Mouse (Mus musculus) C2C12 (cell line): Measurements from ENCODE around the gene Helz. TPM values are rescaled to one million over a fixed set of nuclear protein-coding genes. Genes with fewer than 3 reads are reported as not detected.
"Not testable (repeated sequence)": the region's sequence is repeated elsewhere in the genome, so short reads cannot be mapped to it uniquely, and the experiment has no call there.

Experiments
- H3K27me3 ChIP-seq: one replicate; pipeline ENCODE4 v1.6.1; 2011; ENCODE audit not compliant: control insufficient read depth, insufficient read depth, insufficient read length
- H3K36me3 ChIP-seq: one replicate; pipeline ENCODE4 v1.6.1; 2011; ENCODE audit not compliant: control insufficient read depth, insufficient read depth
- H3K4me3 ChIP-seq: one replicate; pipeline ENCODE4 v1.5.1; 2011; ENCODE audit warnings: mild to moderate bottlenecking, control low read depth; ENCODE audit not compliant: poor library complexity, insufficient read depth, severe bottlenecking
- H3K79me2 ChIP-seq: one replicate; pipeline ENCODE4 v1.6.1; 2011; ENCODE audit not compliant: control insufficient read depth, insufficient read depth
- H3K79me3 ChIP-seq: one replicate; pipeline ENCODE4 v1.6.1; 2011; ENCODE audit warnings: low read depth, control low read depth
- H3ac ChIP-seq: one replicate; pipeline ENCODE3; 2011; ENCODE audit warnings: low read depth; ENCODE audit not compliant: control insufficient read depth, insufficient read length
- CEBPB ChIP-seq: IDR thresholded peaks from one replicate; pipeline ENCODE4 v1.6.1; 2011; ENCODE audit warnings: low read depth, mild to moderate bottlenecking, control low read depth, moderate library complexity
- CTCF ChIP-seq: IDR thresholded peaks from one replicate; pipeline ENCODE4 v1.5.1; 2011; ENCODE audit not compliant: control insufficient read depth, insufficient read depth, insufficient read length
- FOSL1 ChIP-seq: IDR thresholded peaks from one replicate; pipeline ENCODE4 v1.8.0; 2011; ENCODE audit warnings: mild to moderate bottlenecking, low read length; ENCODE audit not compliant: poor library complexity, insufficient read depth, severe bottlenecking
- MAX ChIP-seq: IDR thresholded peaks from one replicate; pipeline ENCODE4 v1.6.1; 2011; ENCODE audit warnings: mild to moderate bottlenecking, control low read depth
- MYOD1 ChIP-seq: IDR thresholded peaks from one replicate; pipeline ENCODE4 v1.6.1; 2011; ENCODE audit warnings: low read depth; ENCODE audit not compliant: control insufficient read depth, insufficient read length
- MYOG ChIP-seq: IDR thresholded peaks from one replicate; pipeline ENCODE4 v1.6.1; 2011; ENCODE audit not compliant: control insufficient read depth, insufficient read length; ENCODE audit errors: extremely low read depth
- USF1 ChIP-seq: IDR thresholded peaks from one replicate; pipeline ENCODE4 v1.6.1; 2011; ENCODE audit warnings: low read depth, mild to moderate bottlenecking, control low read depth, moderate library complexity
- long read RNA-seq, 2 experiments: library from polyadenylated mRNA; unstranded; transcript quantifications; one replicate each; pipeline ENCODE4 v2.0.0; 2019 to 2020
- polyA plus RNA-seq: library from polyadenylated mRNA; unstranded; fragments of >200 nt; fragmentation: generic; extraction: Trizol; gene quantifications from one replicate; pipeline ENCODE4 v1.2.1, GENCODE M21; 2012; ENCODE audit warnings: missing spikeins

The Helz gene
- 6.8 TPM for polyA plus RNA-seq
- long read RNA-seq, experiment 1, partial matches to known transcripts = 7 of 11 reads
- long read RNA-seq, experiment 1, other reads (novel, unspliced or antisense) = 3 of 11 reads
- long read RNA-seq, experiment 2, full-length matches to known transcripts = 4 of 24 reads
- long read RNA-seq, experiment 2, partial matches to known transcripts = 12 of 24 reads
- long read RNA-seq, experiment 2, other reads (novel, unspliced or antisense) = 8 of 24 reads

DNA sequence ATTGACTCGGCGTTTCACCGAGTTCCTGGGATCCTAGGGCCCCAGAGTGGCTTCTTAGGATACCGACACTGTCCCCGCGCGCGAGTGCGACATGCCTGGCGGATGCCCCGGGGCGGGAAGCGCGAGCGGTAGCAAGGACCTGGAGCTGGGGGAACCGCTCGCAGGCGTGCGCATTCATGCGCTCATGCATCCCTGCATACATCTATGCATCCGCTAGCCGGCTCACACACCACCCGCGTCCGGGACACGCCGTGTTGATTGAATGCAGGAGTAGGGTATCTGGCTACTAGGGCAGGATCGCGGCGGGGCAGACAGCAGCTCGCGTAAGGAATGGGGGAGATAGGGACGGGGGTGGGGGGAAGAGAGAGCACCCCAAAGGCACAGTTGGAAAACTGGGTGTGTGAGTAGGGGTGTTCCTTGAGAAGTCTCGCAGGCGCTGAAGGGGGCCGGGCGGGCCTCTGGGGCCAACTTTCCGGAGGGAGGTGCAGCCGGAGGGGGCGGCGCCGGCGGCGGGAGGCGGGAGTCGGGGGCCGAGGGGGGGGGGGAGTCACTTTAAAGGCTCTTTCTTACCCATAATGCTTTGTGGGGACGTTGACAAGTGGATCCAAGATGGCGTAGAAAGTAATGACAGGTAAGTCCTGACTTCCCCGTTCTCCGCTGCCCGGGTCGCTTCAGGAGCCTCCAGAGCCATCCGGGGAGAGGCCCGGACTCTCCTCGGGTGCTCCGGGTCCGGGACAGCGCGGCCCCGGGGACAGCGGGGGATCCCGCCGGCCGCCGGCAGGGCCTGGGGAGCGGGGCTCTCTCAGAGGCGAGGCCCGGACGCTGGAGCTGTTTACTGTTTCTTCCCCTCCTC is at the start of gene Helz:
Gene Helz (plus strand): TSS at position 580 of the 853 bp plus-strand sequence.
- Histone ChIP-seq H3K4me3 (peak within 1 kb of the TSS; percentile 89), H3K79me2 (peaks cover 29% of the 10 kb centered on the region), H3ac (peak within 1 kb of the TSS; percentile 73), H3K36me3 (peaks cover 16% of the 10 kb centered on the region), H3K79me3 (peaks cover 7% of the 10 kb centered on the region), H3K27me3 (no peaks in the 10 kb centered on the region)
- TF ChIP-seq CTCF (no peak), CEBPB (no peak), MYOG (no peak), USF1 (no peak), MAX (no peak), MYOD1 (no peak), FOSL1 (no peak)

- TF ChIP-seq CEBPB (no peak), MYOD1 (no peak), MAX (no peak), FOSL1 (no peak), CTCF (no peak), MYOG (no peak)
- no peaks in the 10 kb centered on the region for H3K79me3 ChIP-seq
- H3K4me3 ChIP-seq = no peak overlapping the region
- no peak overlapping the region for H3ac ChIP-seq
- no peaks in the 10 kb centered on the region for H3K79me2 ChIP-seq
- H3K36me3 ChIP-seq = peaks cover 27% of the 10 kb centered on the region
- H3K27me3 ChIP-seq = no peaks in the 10 kb centered on the region
Observed at GRCm38 (mm10) chr11:107502801-107503200, 44.9 kb upstream of the Helz start.

DNA sequence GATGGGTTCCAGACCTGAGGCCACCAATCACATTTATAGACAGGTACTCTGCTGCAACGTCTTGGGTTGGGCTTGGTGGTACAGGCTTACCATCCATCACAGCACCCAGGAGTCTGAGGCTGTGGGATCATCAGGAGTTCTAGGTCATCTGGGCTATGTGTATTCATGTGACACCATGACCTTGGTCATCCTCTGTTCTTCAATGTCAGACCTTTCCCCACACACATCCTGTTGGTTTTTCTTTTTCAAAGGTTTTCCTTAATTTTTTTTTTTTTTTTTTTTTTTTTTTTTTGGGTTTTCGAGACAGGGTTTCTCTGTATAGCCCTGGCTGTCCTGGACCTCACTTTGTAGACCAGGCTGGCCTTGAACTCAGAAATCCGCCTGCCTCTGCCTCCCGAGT is 43.4 kb upstream of the Helz start:
- not testable (repeated sequence) for H3K79me3 ChIP-seq, H3K79me2 ChIP-seq, H3ac ChIP-seq, H3K4me3 ChIP-seq, H3K27me3 ChIP-seq
- H3K36me3 ChIP-seq = peaks cover 11% of the 10 kb centered on the region

DNA sequence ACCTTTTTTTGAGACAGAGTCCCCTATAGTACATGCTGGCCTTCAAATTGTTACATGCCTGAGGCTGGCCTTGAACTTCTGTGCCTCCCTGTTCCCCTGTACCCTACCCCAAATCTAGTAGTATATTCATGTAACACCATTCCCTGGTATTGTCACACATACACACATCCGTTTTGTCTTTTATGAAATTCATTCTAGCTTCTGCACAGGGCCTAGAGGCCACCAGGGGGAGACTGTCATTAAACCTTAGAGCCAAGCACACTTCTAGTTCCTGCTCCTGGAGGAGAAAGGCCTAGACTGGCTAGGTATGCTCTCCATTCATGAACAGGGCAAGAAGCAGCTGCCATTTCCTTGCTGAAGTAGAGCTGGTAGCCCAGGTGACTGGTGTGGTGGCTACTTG is 41.5 kb upstream of the Helz start:
- Histone ChIP-seq H3K36me3 (peaks cover 4% of the 10 kb centered on the region), H3K79me2 (no peaks in the 10 kb centered on the region), H3ac (no peak overlapping the region), H3K27me3 (no peaks in the 10 kb centered on the region), H3K4me3 (no peak overlapping the region), H3K79me3 (no peaks in the 10 kb centered on the region)
- TF ChIP-seq MYOG (no peak), MYOD1 (no peak), FOSL1 (no peak), USF1 (no peak), CTCF (no peak), MAX (no peak), CEBPB (no peak)

DNA sequence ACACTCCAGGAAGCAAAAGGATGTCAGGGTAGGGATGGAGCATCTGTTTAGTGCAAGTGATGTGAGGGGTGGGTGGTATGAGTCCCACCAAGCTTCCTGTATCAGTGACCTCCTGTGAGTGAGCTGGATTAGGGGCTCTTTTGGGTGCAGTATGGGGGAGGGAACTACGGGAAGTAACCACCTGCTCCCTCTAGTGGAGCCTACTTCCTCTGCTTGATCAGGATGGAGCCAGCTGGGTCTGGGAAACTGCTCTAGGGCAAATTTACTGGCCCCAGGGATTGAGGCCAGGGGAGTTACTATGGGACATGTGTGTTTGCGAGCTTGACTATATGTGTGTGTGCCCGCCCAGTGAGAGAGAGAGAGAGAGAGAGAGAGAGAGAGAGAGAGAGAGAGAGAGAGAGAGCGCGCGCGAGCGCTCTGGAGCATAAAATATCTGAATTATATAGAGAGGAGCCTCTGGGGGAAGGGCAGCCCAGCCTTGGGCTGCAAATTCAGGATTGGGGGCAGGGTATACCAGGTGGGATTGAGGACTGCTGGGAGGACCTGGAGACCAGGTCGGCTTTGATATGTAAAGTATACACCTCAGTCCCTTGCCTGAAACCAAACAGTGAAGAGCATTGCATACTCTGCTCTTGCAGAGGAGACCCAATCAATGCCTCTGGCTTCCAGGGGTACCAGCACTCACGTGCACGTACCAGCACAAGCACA is 37.9 kb upstream of the Helz start:
- no peak for TF ChIP-seq MYOD1
- TF ChIP-seq CTCF = no peak
- no peak for TF ChIP-seq USF1
- TF ChIP-seq MAX = no peak
- no peak for TF ChIP-seq MYOG
- TF ChIP-seq FOSL1 = no peak
- no peak for TF ChIP-seq CEBPB
- no peaks in the 10 kb centered on the region for H3K36me3 ChIP-seq
- H3K79me2 ChIP-seq = no peaks in the 10 kb centered on the region
- no peaks in the 10 kb centered on the region for H3K79me3 ChIP-seq
- no peak overlapping the region for H3ac ChIP-seq
- H3K4me3 ChIP-seq = no peak overlapping the region
- H3K27me3 ChIP-seq = no peaks in the 10 kb centered on the region
